14 mouse cellular contexts compared by ENCODE assay signal in genomic region chr7:34208027-34208745, GRCm38 (mm10). TPM values are rescaled to one million over a fixed set of nuclear protein-coding genes. Genes with fewer than 3 reads are reported as not detected.
DNase-seq lines count a peak whose midpoint lies in the region; ATAC-seq and TF ChIP-seq lines count a peak whose summit lies in the region.
"Had no signal": no experiment of that assay in that cellular context is flagged by ENCODE, and none has a peak within 500 bp of the region (broad histone marks: within the 10 kb centered on the region; RNA-seq: fewer than 3 reads in every experiment).

No protein-coding gene starts in this region.

- TF ChIP-seq EP300 in MEL (IDR thresholded peaks at IDR 0.05; ENCODE audit: low read depth in 1 of 2, low read length in 2 of 2): no peak

- peaks cover 100% of the 10 kb centered on the region for H3K36me3 ChIP-seq in E14TG2a.4 (ENCODE audit: insufficient read depth, low read length)
- peaks cover 0 to 9% of the 10 kb centered on the region in 2 experiments; a peak in 2 of 4 replicates for H3K36me3 ChIP-seq in MEL (ENCODE audit: control insufficient read depth in 1 of 2, insufficient read depth in 2 of 2, low read length in 2 of 2)

- no peak for TF ChIP-seq RAD21 in MEL (IDR thresholded peaks at IDR 0.05; ENCODE audit: low read depth, low read length)

- DNase-seq in left cerebral cortex, adult 2 months (ENCODE audit: extremely low spot score in 1 of 2, low spot score in 2 of 2): no peak
- no peak for DNase-seq in left cerebral cortex, postnatal 36 days (ENCODE audit: low spot score in 2 of 2)
- no peak for DNase-seq in MEL (ENCODE audit: low read depth, low spot score)
- DNase-seq in ovary, postnatal 36 days (ENCODE audit: low spot score): no peak
- DNase-seq: adrenal gland, postnatal 10 days; kidney, postnatal 14 days had no signal

- H3K9ac ChIP-seq in MEL (ENCODE audit: control insufficient read depth, low read depth, low read length, poor library complexity, severe bottlenecking): no peak overlapping the region
- H3K9ac ChIP-seq: heart, embryonic 12.5 days; limb, embryonic 15.5 days; stomach, embryonic 15.5 days had no signal

- no peak for TF ChIP-seq POLR2A in MEL (IDR thresholded peaks at IDR 0.05; ENCODE audit: control insufficient read depth in 1 of 2, insufficient read depth in 1 of 2, low read depth in 1 of 2, low read length in 2 of 2, poor library complexity in 1 of 2)

- H3K4me1 ChIP-seq in E14TG2a.4 (replicated peaks; ENCODE audit: low read depth, low read length) (peaks cover 19% of the 10 kb centered on the region; the same call in 1 of the 2 replicates), MEL (ENCODE audit: control insufficient read depth in 1 of 2, insufficient read depth in 2 of 2, low read length in 2 of 2) (no peaks in the 10 kb centered on the region)
- H3K4me1 ChIP-seq: limb, embryonic 15.5 days; stomach, embryonic 15.5 days had no signal

- H3K9me3 ChIP-seq in E14TG2a.4 (ENCODE audit: low read length): no peaks in the 10 kb centered on the region
- no peaks in the 10 kb centered on the region for H3K9me3 ChIP-seq in MEL (replicated peaks; ENCODE audit: insufficient read depth, low read length)
- H3K9me3 ChIP-seq: heart, embryonic 12.5 days; limb, embryonic 15.5 days; stomach, embryonic 15.5 days had no signal

- peak; percentile 55 for ATAC-seq in megakaryocyte progenitor cell, adult 5-6 weeks (replicated peaks; ENCODE audit: poor library complexity)
- ATAC-seq in cerebellum, adult (ENCODE audit: insufficient number of reproducible peaks, low FRiP score, low TSS enrichment): no peak
- ATAC-seq: hindbrain, embryonic 16.5 days had no signal

- H3K27me3 ChIP-seq in E14TG2a.4 (ENCODE audit: insufficient read depth, low read length): no peaks in the 10 kb centered on the region
- no peaks in the 10 kb centered on the region for H3K27me3 ChIP-seq in MEL (ENCODE audit: control insufficient read depth in 1 of 2, insufficient read depth in 2 of 2, low read length in 2 of 2)
- H3K27me3 ChIP-seq: heart, embryonic 12.5 days; limb, embryonic 15.5 days; stomach, embryonic 15.5 days had no signal

- H3K79me2 ChIP-seq in MEL (ENCODE audit: control insufficient read depth, insufficient read depth, low read length, poor library complexity): no peaks in the 10 kb centered on the region

- H3K4me3 ChIP-seq in left cerebral cortex, adult 2 months: no peak overlapping the region
- H3K4me3 ChIP-seq in E14TG2a.4 (replicated peaks; ENCODE audit: low read length) (no peak overlapping the region), MEL (ENCODE audit: control insufficient read depth in 1 of 2, insufficient read depth in 1 of 2, low read depth in 2 of 2, low read length in 2 of 2) (no peak overlapping the region)
- H3K4me3 ChIP-seq: heart, embryonic 12.5 days; limb, embryonic 15.5 days; myocyte; stomach, embryonic 15.5 days had no signal

- H3K27ac ChIP-seq in left cerebral cortex, adult 2 months: no peak overlapping the region
- H3K27ac ChIP-seq in MEL (ENCODE audit: control insufficient read depth, low read depth, low read length): no peak overlapping the region
- H3K27ac ChIP-seq: limb, embryonic 15.5 days; stomach, embryonic 15.5 days had no signal

- TF ChIP-seq CTCF in left cerebral cortex, adult 2 months (IDR thresholded peaks at IDR 0.05): peak; percentile 30
- TF ChIP-seq CTCF in E14TG2a.4 (conservative IDR thresholded peaks at IDR 0.05; ENCODE audit: low read length) (peak; percentile 38), MEL (IDR thresholded peaks at IDR 0.05 in 2 of 3, conservative IDR thresholded peaks at IDR 0.05 in 1 of 3; ENCODE audit: control insufficient read depth in 1 of 3, insufficient read depth in 1 of 3, low read depth in 2 of 3, low read length in 3 of 3, poor library complexity in 1 of 3, severe bottlenecking in 1 of 3) (peak; percentile 31 to 40 (median 40); a peak in 4 of 6 replicates)

- intact Hi-C loops in left cerebral cortex, adult 2 months (cut with DNase I): no loop called here
- intact Hi-C loops in left cerebral cortex, postnatal 36 days (cut with DNase I): no loop called here

TF ChIP-seq in MEL, 35 proteins besides CTCF, POLR2A, EP300 and RAD21:
- TF ChIP-seq SIN3A (IDR thresholded peaks at IDR 0.05; ENCODE audit: low read length) (no peak), ELF1 (IDR thresholded peaks at IDR 0.05; ENCODE audit: low read depth, low read length) (no peak), SMC3 (IDR thresholded peaks at IDR 0.05; ENCODE audit: low read depth, low read length) (no peak), GABPA (IDR thresholded peaks at IDR 0.05; ENCODE audit: low read depth, low read length) (no peak), MYB (IDR thresholded peaks at IDR 0.05; ENCODE audit: low read depth, low read length) (no peak), TBP (IDR thresholded peaks at IDR 0.05; ENCODE audit: low read depth, low read length) (no peak), ZNF384 (IDR thresholded peaks at IDR 0.05; ENCODE audit: low read depth, low read length) (no peak), HCFC1 (IDR thresholded peaks at IDR 0.05; ENCODE audit: low read depth, low read length) (no peak), BHLHE40 (IDR thresholded peaks at IDR 0.05; ENCODE audit: borderline replicate concordance, low read depth, low read length) (no peak)
TF ChIP-seq in MEL: peak in this region for 0.

RNA-seq across cellular contexts. Expression of gene Pdcd2l, which starts 11.7 kb away (rescaled TPM):
- total RNA-seq in left cerebral cortex, adult 2 months (2021): 10 to 100 TPM; 23.8 to 26.9 TPM
- total RNA-seq in left cerebral cortex, postnatal 36 days (2021): 10 to 100 TPM; 20.2 to 24.1 TPM
- total RNA-seq in MEL (2012; rRNA removed): 25.7 and 29.5 TPM in 2 replicates
- polyA plus RNA-seq in MEL (2012; ENCODE audit: insufficient read depth in 1 of 2, insufficient read length in 2 of 2, low read depth in 1 of 2, low replicate concordance in 2 of 2, missing spikeins in 1 of 2): 10 to 100 TPM in 1 of 2 experiments, not detected in 1; 26.6 TPM
- total RNA-seq in megakaryocyte progenitor cell, adult 5-6 weeks (2015): 25.2 and 32.9 TPM in 2 replicates
- total RNA-seq in megakaryocyte progenitor cell, adult 5-6 weeks (2017): 33.0 and 42.0 TPM in 2 replicates

RNA-seq across cellular contexts. Expression of gene Gpi1, which starts 21.9 kb away (rescaled TPM):
- 100 to 1,000 TPM; 642 to 716 TPM for total RNA-seq in left cerebral cortex, adult 2 months (2021)
- total RNA-seq in left cerebral cortex, postnatal 36 days (2021): 100 to 1,000 TPM; 657 to 689 TPM
- total RNA-seq in MEL (2012; rRNA removed): 270 and 388 TPM in 2 replicates
- polyA plus RNA-seq in MEL (2012; ENCODE audit: insufficient read depth in 1 of 2, insufficient read length in 2 of 2, low read depth in 1 of 2, low replicate concordance in 2 of 2, missing spikeins in 1 of 2): 1,000 to 10,000 TPM in 1 of 2 experiments, 100 to 1,000 TPM in 1; 727 to 1,355 TPM
- 573 and 626 TPM in 2 replicates for total RNA-seq in megakaryocyte progenitor cell, adult 5-6 weeks (2015)
- 615 and 714 TPM in 2 replicates for total RNA-seq in megakaryocyte progenitor cell, adult 5-6 weeks (2017)

RNA-seq across cellular contexts. Expression of gene Uba2, which starts 38.8 kb away (rescaled TPM):
- 10 to 100 TPM; 89.2 to 93.5 TPM for total RNA-seq in left cerebral cortex, adult 2 months (2021)
- total RNA-seq in left cerebral cortex, postnatal 36 days (2021): 10 to 100 TPM; 88.9 to 89.2 TPM
- total RNA-seq in MEL (2012; rRNA removed): 207 and 210 TPM in 2 replicates
- 100 to 1,000 TPM in 1 of 2 experiments, not detected in 1; 201 TPM for polyA plus RNA-seq in MEL (2012; ENCODE audit: insufficient read depth in 1 of 2, insufficient read length in 2 of 2, low read depth in 1 of 2, low replicate concordance in 2 of 2, missing spikeins in 1 of 2)
- total RNA-seq in megakaryocyte progenitor cell, adult 5-6 weeks (2015): 180 and 208 TPM in 2 replicates
- total RNA-seq in megakaryocyte progenitor cell, adult 5-6 weeks (2017): 184 and 193 TPM in 2 replicates

RNA-seq across cellular contexts. Expression of gene Gm6096, which starts 42.7 kb away (rescaled TPM):
- not detected for total RNA-seq in left cerebral cortex, adult 2 months (2021)
- total RNA-seq in left cerebral cortex, postnatal 36 days (2021): not detected
- not detected in 2 replicates for total RNA-seq in MEL (2012; rRNA removed)
- polyA plus RNA-seq in MEL (2012; ENCODE audit: insufficient read depth in 1 of 2, insufficient read length in 2 of 2, low read depth in 1 of 2, low replicate concordance in 2 of 2, missing spikeins in 1 of 2): not detected
- total RNA-seq in megakaryocyte progenitor cell, adult 5-6 weeks (2015): not detected in 2 replicates
- total RNA-seq in megakaryocyte progenitor cell, adult 5-6 weeks (2017): not detected in 2 replicates
- total RNA-seq: adrenal gland, postnatal 10 days had no signal
- polyA plus RNA-seq: limb, embryonic 15.5 days; stomach, embryonic 15.5 days had no signal
